Mouse (Mus musculus) G1E (cell line): Measurements from ENCODE around the gene Hemgn. TPM values are rescaled to one million over a fixed set of nuclear protein-coding genes. Genes with fewer than 3 reads are reported as not detected.

ENCODE experiments used
- ATAC-seq: 2 replicates; pipeline ENCODE4 v1.8.0; 2016; ENCODE audit warnings: mild to moderate bottlenecking; ENCODE audit not compliant: insufficient number of reproducible peaks, poor library complexity, low FRiP score, severe bottlenecking; ENCODE audit errors: extremely low read depth
- DNase-seq: peaks from one replicate; pipeline ENCODE4 v3.0.0; 2012; ENCODE audit warnings: low spot score
- H3K27me3 ChIP-seq: 2 replicates; pipeline ENCODE4 v1.6.1; 2012; ENCODE audit warnings: mild to moderate bottlenecking, low read length, inconsistent platforms; ENCODE audit not compliant: insufficient read depth
- H3K36me3 ChIP-seq: replicated peaks from 2 replicates; pipeline ENCODE3; 2012; ENCODE audit warnings: mild to moderate bottlenecking, inconsistent platforms
- H3K4me1 ChIP-seq: 2 replicates; pipeline ENCODE4 v1.6.1; 2012; ENCODE audit warnings: low read depth, low read length, inconsistent platforms, mixed read lengths; ENCODE audit not compliant: insufficient read depth
- H3K4me3 ChIP-seq: 2 replicates; pipeline ENCODE4 v1.5.1; 2012; ENCODE audit warnings: low read depth, mild to moderate bottlenecking, inconsistent platforms, low read length, moderate library complexity, mixed read lengths
- H3K9me3 ChIP-seq: replicated peaks from 2 replicates; pipeline ENCODE4 v1.6.1; 2012; ENCODE audit warnings: inconsistent platforms
- CTCF ChIP-seq: IDR thresholded peaks from 2 replicates; pipeline ENCODE4 v1.5.1; 2012; ENCODE audit warnings: low read depth, low read length, inconsistent platforms, mixed read lengths
- GATA1 ChIP-seq: IDR thresholded peaks from 2 replicates; pipeline ENCODE4 v1.6.1; 2012; ENCODE audit warnings: borderline replicate concordance, low read length, inconsistent platforms, mixed read lengths
- GATA2 ChIP-seq: IDR thresholded peaks from 2 replicates; pipeline ENCODE4 v1.6.1; 2012; ENCODE audit warnings: low read depth, low read length, inconsistent platforms, borderline replicate concordance
- POLR2AphosphoS5 ChIP-seq: IDR thresholded peaks from 2 replicates; pipeline ENCODE4 v1.6.1; 2012; ENCODE audit warnings: low read depth, low read length, inconsistent platforms; ENCODE audit not compliant: insufficient replicate concordance
- TAL1 ChIP-seq: conservative IDR thresholded peaks from 2 replicates; pipeline ENCODE4 v1.6.1; 2012; ENCODE audit warnings: low read depth, low read length, inconsistent platforms, mixed read lengths
- polyA plus RNA-seq: library from polyadenylated mRNA; stranded (reverse); fragments of >175 nt; gene quantifications from 2 replicates; pipeline ENCODE4 v1.2.3, GENCODE M21; 2012
- total RNA-seq, 2 experiments: library from RNA; stranded (forward) in 1 of 2; stranded (reverse) in 1 of 2; fragments of 200-1000 nt in 1 of 2; fragments of >200 nt in 1 of 2; fragmentation: Nextera tagmentation in 1 of 2; gene quantifications; 2 replicates each; pipeline ENCODE4 v1.2.3; 2014 to 2017

Hemgn gene
- total and polyA plus RNA-seq, 3 experiments, result 6.3 to 132 (median 24.3) TPM

- ATAC-seq, result no peak
- H3K27me3 ChIP-seq, result peaks cover 12% of the 10 kb centered on the region; the same call in 1 of the 2 replicates
- TF ChIP-seq POLR2AphosphoS5 (no peak), TAL1 (no peak), GATA2 (no peak), GATA1 (no peak), CTCF (no peak)
- H3K36me3 ChIP-seq, result no peaks in the 10 kb centered on the region
- no peak for DNase-seq
- no peak overlapping the region; the same call in 1 of the 2 replicates for H3K4me3 ChIP-seq
- peaks cover 29% of the 10 kb centered on the region for H3K9me3 ChIP-seq
- H3K4me1 ChIP-seq, result no peaks in the 10 kb centered on the region
These were observed 69.0 kb downstream of the Hemgn start for GRCm38 (mm10) chr4:46344288-46344687.

Other genes starting within 250 kb of the Hemgn start
- 21.1 and 26.7 TPM in 2 replicates for gene Xpa, start 217.2 kb downstream of the Hemgn start, total RNA-seq (2014; fragmentation: Nextera tagmentation)
- 14.5 and 17.9 TPM in 2 replicates for gene Xpa, start 217.2 kb downstream of the Hemgn start, total RNA-seq (2017)
- 17.2 and 17.6 TPM in 2 replicates for gene Xpa, start 217.2 kb downstream of the Hemgn start, polyA plus RNA-seq
- not detected in 2 replicates for gene Foxe1, start 69.9 kb downstream of the Hemgn start, total RNA-seq (2014; fragmentation: Nextera tagmentation)
- gene Foxe1, start 69.9 kb downstream of the Hemgn start, total RNA-seq (2017), result not detected in 2 replicates
- gene Foxe1, start 69.9 kb downstream of the Hemgn start, polyA plus RNA-seq, result not detected in 2 replicates
- 7.1 and 12.9 TPM in 2 replicates for gene Trmo, start 24.1 kb downstream of the Hemgn start, total RNA-seq (2014; fragmentation: Nextera tagmentation)
- gene Trmo, start 24.1 kb downstream of the Hemgn start, total RNA-seq (2017), result 17.9 and 20.4 TPM in 2 replicates
- gene Trmo, start 24.1 kb downstream of the Hemgn start, polyA plus RNA-seq, result 2.9 and 4.2 TPM in 2 replicates
- 667 and 728 TPM in 2 replicates for gene Anp32b, start 37.4 kb upstream of the Hemgn start, total RNA-seq (2014; fragmentation: Nextera tagmentation)
- 28.6 and 40.8 TPM in 2 replicates for gene Anp32b, start 37.4 kb upstream of the Hemgn start, total RNA-seq (2017)
- gene Anp32b, start 37.4 kb upstream of the Hemgn start, polyA plus RNA-seq, result 900 and 1,076 TPM in 2 replicates
- gene Nans, start 75.7 kb upstream of the Hemgn start, total RNA-seq (2014; fragmentation: Nextera tagmentation), result 63.1 and 64.9 TPM in 2 replicates
- gene Nans, start 75.7 kb upstream of the Hemgn start, total RNA-seq (2017), result 79.3 and 82.6 TPM in 2 replicates
- gene Nans, start 75.7 kb upstream of the Hemgn start, polyA plus RNA-seq, result 55.0 and 57.1 TPM in 2 replicates
- gene Trim14, start 122.6 kb upstream of the Hemgn start, total RNA-seq (2014; fragmentation: Nextera tagmentation), result 13.0 and 18.7 TPM in 2 replicates
- gene Trim14, start 122.6 kb upstream of the Hemgn start, total RNA-seq (2017), result 18.2 and 19.5 TPM in 2 replicates
- gene Trim14, start 122.6 kb upstream of the Hemgn start, polyA plus RNA-seq, result 25.9 and 27.2 TPM in 2 replicates
- 148 and 158 TPM in 2 replicates for gene Coro2a, start 188.7 kb upstream of the Hemgn start, total RNA-seq (2014; fragmentation: Nextera tagmentation)
- 79.5 and 79.6 TPM in 2 replicates for gene Coro2a, start 188.7 kb upstream of the Hemgn start, total RNA-seq (2017)
- gene Coro2a, start 188.7 kb upstream of the Hemgn start, polyA plus RNA-seq, result 480 and 501 TPM in 2 replicates
- not detected in 2 replicates for gene Tbc1d2, start 236.7 kb upstream of the Hemgn start, total RNA-seq (2014; fragmentation: Nextera tagmentation)
- gene Tbc1d2, start 236.7 kb upstream of the Hemgn start, total RNA-seq (2017), result 0.12 and 0.16 TPM in 2 replicates
- gene Tbc1d2, start 236.7 kb upstream of the Hemgn start, polyA plus RNA-seq, result 0.01 TPM in 1 of 2 replicates, not detected in the other